Mouse (Mus musculus): Measurements from ENCODE around the gene AI837181. TPM values are rescaled to one million over a fixed set of nuclear protein-coding genes. Genes with fewer than 3 reads are reported as not detected.

AI837181 gene
- polyA plus RNA-seq, 1 experiment from 2014 or later: 40.8 TPM

- ATAC-seq (ENCODE audit: insufficient read depth) (no peak), DNase-seq (no peak)
- no peak for TF ChIP-seq CTCF (IDR thresholded peaks at IDR 0.05; ENCODE audit: low read depth)
- Histone ChIP-seq H3K27me3 (ENCODE audit: insufficient read depth, low read length) (no peaks in the 10 kb centered on the region), H3K4me3 (ENCODE audit: low read depth, low read length) (no peak overlapping the region), H3K4me1 (ENCODE audit: insufficient read depth) (peaks cover 16% of the 10 kb centered on the region), H3K9me3 (ENCODE audit: low read depth, low read length) (no peaks in the 10 kb centered on the region), H3K27ac (ENCODE audit: low read depth) (no peak overlapping the region), H3K4me2 (no peak overlapping the region), H3K9ac (no peak overlapping the region), H3K36me3 (ENCODE audit: insufficient read depth) (peaks cover 20% of the 10 kb centered on the region)
- WGBS: 74% methylated on average over 4 of the region's 4 CpGs
Observed at GRCm38 (mm10) chr19:5429219-5429618, 4.3 kb downstream of the AI837181 start.

- Histone ChIP-seq H3K4me3 (ENCODE audit: low read depth, low read length) (no peak overlapping the region), H3K27me3 (ENCODE audit: insufficient read depth, low read length) (no peaks in the 10 kb centered on the region), H3K9me3 (ENCODE audit: low read depth, low read length) (no peaks in the 10 kb centered on the region), H3K4me1 (ENCODE audit: insufficient read depth) (peaks cover 16% of the 10 kb centered on the region), H3K4me2 (no peak overlapping the region), H3K9ac (no peak overlapping the region), H3K36me3 (ENCODE audit: insufficient read depth) (peaks cover 20% of the 10 kb centered on the region), H3K27ac (ENCODE audit: low read depth) (no peak overlapping the region)
- ATAC-seq (ENCODE audit: insufficient read depth): no peak
- 60% methylated on average over 8 of the region's 8 CpGs for WGBS
- DNase-seq: no peak
- TF ChIP-seq CTCF (IDR thresholded peaks at IDR 0.05; ENCODE audit: low read depth): no peak
Observed at GRCm38 (mm10) chr19:5429806-5430205, 4.9 kb downstream of the AI837181 start.

- Histone ChIP-seq H3K4me2 (no peak overlapping the region), H3K36me3 (ENCODE audit: insufficient read depth) (peaks cover 20% of the 10 kb centered on the region), H3K9ac (no peak overlapping the region), H3K4me1 (ENCODE audit: insufficient read depth) (peaks cover 16% of the 10 kb centered on the region), H3K27me3 (ENCODE audit: insufficient read depth, low read length) (no peaks in the 10 kb centered on the region), H3K9me3 (ENCODE audit: low read depth, low read length) (no peaks in the 10 kb centered on the region), H3K27ac (ENCODE audit: low read depth) (no peak overlapping the region), H3K4me3 (ENCODE audit: low read depth, low read length) (no peak overlapping the region)
- WGBS: 66% methylated on average over 1 of the region's 1 CpGs
- no peak for TF ChIP-seq CTCF (IDR thresholded peaks at IDR 0.05; ENCODE audit: low read depth)
- DNase-seq (no peak), ATAC-seq (ENCODE audit: insufficient read depth) (no peak)
Observed at GRCm38 (mm10) chr19:5430408-5430807, 5.5 kb downstream of the AI837181 start.

- peaks cover 9% of the 10 kb centered on the region for H3K4me1 ChIP-seq (ENCODE audit: insufficient read depth)
- no peak overlapping the region for H3K9ac ChIP-seq
- ATAC-seq (ENCODE audit: insufficient read depth): no peak
- H3K4me3 ChIP-seq (ENCODE audit: low read depth, low read length): no peak overlapping the region
- no peak for DNase-seq
- no peak for TF ChIP-seq CTCF (IDR thresholded peaks at IDR 0.05; ENCODE audit: low read depth)
- no peaks in the 10 kb centered on the region for H3K9me3 ChIP-seq (ENCODE audit: low read depth, low read length)
- 73% methylated on average over 4 of the region's 4 CpGs for WGBS
- no peak overlapping the region for H3K4me2 ChIP-seq
- H3K27me3 ChIP-seq (ENCODE audit: insufficient read depth, low read length): no peaks in the 10 kb centered on the region
- no peak overlapping the region for H3K27ac ChIP-seq (ENCODE audit: low read depth)
- peaks cover 6% of the 10 kb centered on the region for H3K36me3 ChIP-seq (ENCODE audit: insufficient read depth)
Observed at GRCm38 (mm10) chr19:5431911-5432464, 7.0 kb downstream of the AI837181 start.

- DNase-seq (peak; percentile 87), ATAC-seq (ENCODE audit: insufficient read depth) (peak; percentile 78)
- H3K4me1 ChIP-seq (ENCODE audit: insufficient read depth): peaks cover 9% of the 10 kb centered on the region
- H3K9me3 ChIP-seq (ENCODE audit: low read depth, low read length): no peaks in the 10 kb centered on the region
- peak overlapping the region; percentile 53 for H3K9ac ChIP-seq
- peak overlapping the region; percentile 29 for H3K4me3 ChIP-seq (ENCODE audit: low read depth, low read length)
- H3K27me3 ChIP-seq (ENCODE audit: insufficient read depth, low read length): 0 out of 2 replicates have a peak, but pooled peaks cover 4% of the 10 kb centered on the region
- H3K4me2 ChIP-seq: peak overlapping the region; percentile 76
- peak overlapping the region; percentile 88 for H3K27ac ChIP-seq (ENCODE audit: low read depth)
- 8% methylated on average over 16 of the region's 16 CpGs for WGBS
- TF ChIP-seq CTCF (IDR thresholded peaks at IDR 0.05; ENCODE audit: low read depth): peak; percentile 59
- H3K36me3 ChIP-seq (ENCODE audit: insufficient read depth): 0 out of 2 replicates have a peak, but pooled peaks cover 2% of the 10 kb centered on the region
Observed at GRCm38 (mm10) chr19:5432992-5433852, 8.3 kb downstream of the AI837181 start.

- WGBS: 56% methylated on average over 7 of the region's 7 CpGs
- H3K4me3 ChIP-seq (ENCODE audit: low read depth, low read length): no peak overlapping the region
Observed at GRCm38 (mm10) chr19:5433951-5434350, 9.0 kb downstream of the AI837181 start.

GRCm38 (mm10) chr19:5444371-5444908 lies 19.5 kb downstream of the AI837181 start:
- no peak overlapping the region for H3K4me2 ChIP-seq
- peaks cover 30% of the 10 kb centered on the region for H3K27me3 ChIP-seq (ENCODE audit: insufficient read depth, low read length)
- WGBS: 60% methylated on average over 9 of the region's 9 CpGs
- H3K9me3 ChIP-seq (ENCODE audit: low read depth, low read length): 0 out of 2 replicates have a peak, but pooled peaks cover 4% of the 10 kb centered on the region
- no peak overlapping the region for H3K9ac ChIP-seq
- no peaks in the 10 kb centered on the region for H3K4me1 ChIP-seq (ENCODE audit: insufficient read depth)
- ATAC-seq (ENCODE audit: insufficient read depth) (no peak), DNase-seq (no peak)
- no peak overlapping the region for H3K4me3 ChIP-seq (ENCODE audit: low read depth, low read length)
- H3K36me3 ChIP-seq (ENCODE audit: insufficient read depth): no peaks in the 10 kb centered on the region
- no peak overlapping the region for H3K27ac ChIP-seq (ENCODE audit: low read depth)
- TF ChIP-seq CTCF (IDR thresholded peaks at IDR 0.05; ENCODE audit: low read depth): no peak

More at GRCm38 (mm10) chr19:5433951-5434350, 9.0 kb downstream of the AI837181 start:
- peak overlapping the region; percentile 76 for H3K4me2 ChIP-seq
- H3K9me3 ChIP-seq (ENCODE audit: low read depth, low read length): no peaks in the 10 kb centered on the region
- peak overlapping the region; percentile 53; the same call in 1 of the 2 replicates for H3K9ac ChIP-seq
- ATAC-seq (ENCODE audit: insufficient read depth) (no peak), DNase-seq (no peak)
- TF ChIP-seq CTCF (IDR thresholded peaks at IDR 0.05; ENCODE audit: low read depth): no peak
- H3K27me3 ChIP-seq (ENCODE audit: insufficient read depth, low read length): 0 out of 2 replicates have a peak, but pooled peaks cover 4% of the 10 kb centered on the region
- H3K4me1 ChIP-seq (ENCODE audit: insufficient read depth): peaks cover 9% of the 10 kb centered on the region
- H3K36me3 ChIP-seq (ENCODE audit: insufficient read depth): no peaks in the 10 kb centered on the region
- peak overlapping the region; percentile 88; the same call in 1 of the 2 replicates for H3K27ac ChIP-seq (ENCODE audit: low read depth)
